Mouse (Mus musculus) kidney, embryonic 16.5 days (tissue): ENCODE measurements at regions not wholly inside any gene's neighbourhood (a gene's known extent, or its start where the extent isn't known, plus 50 kb on each side); places are given as distances from the start of the nearest gene placed in this dataset.

Experiments
- ATAC-seq: fragments of 200-750 bp; cut with Nextera tagmentation; 2 replicates; pipeline ENCODE4 v1.8.0; 2017; ENCODE audit warnings: moderate TSS enrichment; ENCODE audit not compliant: low FRiP score, low TSS enrichment
- H3K27ac ChIP-seq: fragments of 300-500 bp; sonication (generic); 2 replicates; pipeline ENCODE4 v1.5.1; 2014; ENCODE audit warnings: low read length
- H3K27me3 ChIP-seq: fragments of 300-500 bp; sonication (generic); 2 replicates; pipeline ENCODE4 v1.6.1; 2014; ENCODE audit warnings: low read length, control low read depth, mixed read lengths; ENCODE audit not compliant: insufficient read depth
- H3K36me3 ChIP-seq: fragments of 300-500 bp; sonication (generic); 2 replicates; pipeline ENCODE4 v1.6.1; 2014; ENCODE audit warnings: low read length, control low read depth, mixed read lengths; ENCODE audit not compliant: insufficient read depth
- H3K4me1 ChIP-seq: fragments of 300-500 bp; sonication (generic); 2 replicates; pipeline ENCODE4 v1.6.1; 2014; ENCODE audit warnings: low read length, control low read depth, mixed read lengths; ENCODE audit not compliant: insufficient read depth
- H3K4me2 ChIP-seq: fragments of 300-500 bp; sonication (generic); replicated peaks from 2 replicates; pipeline ENCODE4 v1.6.1; 2014; ENCODE audit warnings: low read depth, low read length
- H3K4me3 ChIP-seq: fragments of 300-500 bp; sonication (generic); 2 replicates; pipeline ENCODE4 v1.5.1; 2014; ENCODE audit warnings: mild to moderate bottlenecking, low read length
- H3K9ac ChIP-seq: fragments of 300-500 bp; sonication (generic); replicated peaks from 2 replicates; pipeline ENCODE4 v1.6.1; 2014; ENCODE audit warnings: low read length
- H3K9me3 ChIP-seq: fragments of 300-500 bp; sonication (generic); 2 replicates; pipeline ENCODE4 v1.6.1; 2016; ENCODE audit warnings: low read length, control low read depth
- WGBS: fragments of 180-500 bp; shearing (Covaris S2); extraction: QIAGEN DNeasy Blood & Tissue Kit; methylation state at CpG from one replicate; pipeline ENCODE4 v1.1.7; 2014; 5-methylcytosine and 5-hydroxymethylcytosine counted together

DNA sequence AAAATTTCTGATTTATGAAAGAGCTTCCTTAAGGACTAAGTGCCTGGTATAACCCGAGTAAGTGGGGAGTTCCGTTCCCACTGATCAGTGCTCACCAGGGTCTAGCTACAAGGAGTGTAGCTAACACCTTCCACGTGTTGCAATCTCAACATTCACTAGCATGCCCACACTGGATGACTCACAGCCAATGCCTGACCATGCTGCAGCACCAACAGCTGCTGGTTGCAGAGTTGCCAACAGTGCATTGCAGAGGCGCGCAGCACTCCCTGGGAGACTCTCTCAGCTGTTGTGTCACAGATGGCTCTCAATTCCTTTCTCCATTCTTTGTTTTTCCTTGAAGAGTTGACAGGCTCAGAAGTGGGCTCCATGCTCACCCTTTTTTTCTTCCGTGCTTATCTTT, 787.5 kb upstream of the Tenm3 start:
- 74% methylated on average over 6 of the region's 6 CpGs for WGBS

DNA sequence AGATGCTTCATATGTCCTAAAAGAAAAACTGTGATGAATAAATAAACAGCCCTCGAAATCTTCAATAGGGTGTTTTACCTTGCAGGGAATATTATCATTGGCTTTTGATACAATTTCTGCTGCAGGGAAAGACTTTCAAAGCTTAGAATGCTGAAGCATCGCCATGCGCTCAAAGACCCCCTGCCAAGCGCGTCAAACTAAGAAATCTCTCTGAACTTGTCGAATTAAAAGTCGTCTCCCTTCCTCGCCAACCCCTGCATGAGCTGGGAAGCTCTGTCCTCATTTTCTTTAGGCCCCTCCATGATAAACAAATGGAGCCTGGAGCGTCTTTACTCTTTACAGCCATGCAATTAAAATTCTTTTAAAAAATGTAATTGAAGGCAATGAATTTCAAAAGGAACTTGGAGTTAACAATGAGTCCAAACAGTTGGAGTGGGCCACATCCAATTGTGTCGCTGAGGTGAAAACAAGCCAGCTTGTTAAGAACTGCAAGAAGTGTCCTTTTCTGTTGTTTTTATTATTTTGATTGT, 784.3 kb upstream of the Tenm3 start:
- no peak for ATAC-seq

More for the DNA sequence above, 787.5 kb upstream of the Tenm3 start:
- Histone ChIP-seq H3K27me3 (no peaks in the 10 kb centered on the region), H3K27ac (no peak overlapping the region), H3K4me1 (no peaks in the 10 kb centered on the region), H3K9me3 (no peaks in the 10 kb centered on the region), H3K4me3 (no peak overlapping the region), H3K4me2 (no peak overlapping the region), H3K36me3 (no peaks in the 10 kb centered on the region), H3K9ac (no peak overlapping the region)
- ATAC-seq = no peak

GRCm38 (mm10) chr8:49595501-49595900, 751.8 kb upstream of the Tenm3 start:
- Histone ChIP-seq H3K9me3 (no peaks in the 10 kb centered on the region), H3K4me1 (no peaks in the 10 kb centered on the region), H3K27me3 (no peaks in the 10 kb centered on the region), H3K36me3 (no peaks in the 10 kb centered on the region), H3K4me2 (no peak overlapping the region), H3K27ac (no peak overlapping the region), H3K9ac (no peak overlapping the region), H3K4me3 (no peak overlapping the region)
- WGBS = 62% methylated on average over 2 of the region's 2 CpGs
- no peak for ATAC-seq

More for the DNA sequence above, 784.3 kb upstream of the Tenm3 start:
- Histone ChIP-seq H3K27ac (no peak overlapping the region), H3K4me1 (no peaks in the 10 kb centered on the region), H3K9me3 (no peaks in the 10 kb centered on the region), H3K36me3 (no peaks in the 10 kb centered on the region), H3K4me3 (no peak overlapping the region), H3K4me2 (no peak overlapping the region), H3K27me3 (no peaks in the 10 kb centered on the region), H3K9ac (no peak overlapping the region)
- 43% methylated on average over 10 of the region's 10 CpGs for WGBS

- ATAC-seq = no peak
- H3K9ac ChIP-seq = no peak overlapping the region
- 60% methylated on average over 3 of the region's 3 CpGs for WGBS
- no peak overlapping the region for H3K27ac ChIP-seq
- H3K27me3 ChIP-seq = no peaks in the 10 kb centered on the region
- no peak overlapping the region for H3K4me3 ChIP-seq
- H3K4me2 ChIP-seq = no peak overlapping the region
- no peaks in the 10 kb centered on the region for H3K4me1 ChIP-seq
- H3K36me3 ChIP-seq = no peaks in the 10 kb centered on the region
- no peaks in the 10 kb centered on the region for H3K9me3 ChIP-seq
Observed at GRCm38 (mm10) chr8:49567423-49567822, 723.7 kb upstream of the Tenm3 start.

DNA sequence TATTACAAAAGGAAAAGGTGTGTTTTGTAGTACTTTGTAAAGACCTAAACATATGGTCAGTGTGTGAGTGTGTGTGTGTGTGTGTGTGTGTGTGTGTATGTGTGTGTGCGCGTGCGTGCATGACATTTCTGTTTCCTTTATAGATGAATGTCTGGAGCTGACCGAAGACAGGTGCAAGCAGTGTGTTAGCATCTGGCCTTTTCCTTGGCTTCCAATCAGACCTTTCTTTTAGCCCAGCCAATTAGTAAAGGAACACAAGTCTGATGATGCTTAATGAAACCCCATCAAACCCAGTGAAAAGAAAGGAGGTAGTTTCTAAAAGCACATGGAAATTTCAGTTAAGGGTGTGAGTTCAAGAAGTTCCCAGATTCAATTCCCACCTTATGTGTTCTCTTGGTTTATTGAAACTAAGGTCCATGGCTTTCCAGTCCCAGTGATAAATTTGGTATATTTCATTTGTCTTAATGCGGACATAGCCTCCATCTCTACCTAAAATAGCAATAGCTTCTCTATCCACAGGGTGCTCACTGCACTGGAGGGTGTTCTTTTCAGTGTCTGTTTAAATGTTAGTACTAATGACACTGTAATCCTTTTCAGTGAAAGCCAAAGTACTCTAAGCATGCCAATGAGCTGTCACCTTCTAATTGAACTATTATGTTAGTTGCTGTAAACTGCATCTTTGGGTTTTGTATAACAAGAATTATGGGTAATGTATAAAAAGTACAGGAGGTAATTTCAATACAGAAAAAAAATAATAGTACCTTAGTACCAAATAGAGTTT, 719.9 kb upstream of the Tenm3 start:
- Histone ChIP-seq H3K4me2 (no peak overlapping the region), H3K4me1 (no peaks in the 10 kb centered on the region), H3K36me3 (no peaks in the 10 kb centered on the region), H3K27ac (no peak overlapping the region), H3K4me3 (no peak overlapping the region), H3K9me3 (no peaks in the 10 kb centered on the region), H3K9ac (no peak overlapping the region), H3K27me3 (no peaks in the 10 kb centered on the region)
- ATAC-seq = no peak
- 93% methylated on average over 5 of the region's 5 CpGs for WGBS

GRCm38 (mm10) chr8:49562976-49563375, 719.2 kb upstream of the Tenm3 start:
- Histone ChIP-seq H3K36me3 (no peaks in the 10 kb centered on the region), H3K27ac (no peak overlapping the region), H3K9ac (no peak overlapping the region), H3K9me3 (no peaks in the 10 kb centered on the region), H3K27me3 (no peaks in the 10 kb centered on the region), H3K4me1 (no peaks in the 10 kb centered on the region), H3K4me3 (no peak overlapping the region), H3K4me2 (no peak overlapping the region)
- WGBS = 82% methylated on average over 4 of the region's 4 CpGs
- ATAC-seq = no peak

DNA sequence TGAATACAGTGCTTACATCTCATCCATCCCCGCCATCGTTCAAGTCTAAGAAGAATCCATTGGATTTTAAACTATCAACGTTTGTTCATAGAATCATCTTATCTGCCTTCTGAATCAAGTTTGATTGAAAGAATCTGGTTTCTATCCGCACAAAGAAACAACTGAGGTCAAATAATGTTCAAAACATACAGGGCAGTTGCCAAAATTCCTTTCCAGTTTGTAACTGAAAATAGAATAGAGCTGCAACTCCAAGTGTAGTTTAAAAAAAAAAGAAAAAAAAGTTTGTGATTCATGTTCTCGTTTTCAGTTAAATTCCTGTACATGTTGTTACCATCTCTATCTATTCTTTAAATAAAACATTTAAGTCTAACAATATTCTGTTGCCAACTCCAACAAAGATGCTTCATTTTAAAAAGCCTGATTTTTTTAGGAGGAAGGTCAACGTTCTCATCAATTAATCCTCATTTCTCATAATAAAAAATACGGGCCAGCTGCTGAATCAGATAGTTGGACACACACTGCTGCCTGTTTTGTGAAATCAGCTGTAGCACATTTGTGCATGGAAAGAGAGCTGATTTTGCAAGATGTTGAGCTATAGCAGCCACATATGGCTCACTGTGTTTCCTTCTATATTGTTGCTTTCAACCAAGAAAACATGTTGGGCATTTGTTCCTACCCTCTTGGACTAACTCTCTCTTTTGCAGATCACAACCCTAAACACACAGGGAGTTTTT, 712.1 kb upstream of the Tenm3 start:
- peak overlapping the region; percentile 61; the same call in 1 of the 2 replicates for H3K27ac ChIP-seq
- no peaks in the 10 kb centered on the region for H3K36me3 ChIP-seq
- H3K4me1 ChIP-seq = no peaks in the 10 kb centered on the region
- H3K4me2 ChIP-seq = no peak overlapping the region
- no peak overlapping the region for H3K9ac ChIP-seq
- no peaks in the 10 kb centered on the region for H3K27me3 ChIP-seq
- no peak; the same call in 1 of the 2 replicates for ATAC-seq
- no peak overlapping the region for H3K4me3 ChIP-seq
- no peaks in the 10 kb centered on the region for H3K9me3 ChIP-seq
- WGBS = 58% methylated on average over 7 of the region's 7 CpGs

GRCm38 (mm10) chr8:49553175-49553574, 709.4 kb upstream of the Tenm3 start:
- no peaks in the 10 kb centered on the region for H3K27me3 ChIP-seq
- no peaks in the 10 kb centered on the region for H3K36me3 ChIP-seq
- WGBS = 91% methylated on average over 3 of the region's 3 CpGs
- no peaks in the 10 kb centered on the region for H3K9me3 ChIP-seq
- H3K4me1 ChIP-seq = no peaks in the 10 kb centered on the region
- H3K27ac ChIP-seq = no peak overlapping the region
- no peak overlapping the region for H3K9ac ChIP-seq
- no peak overlapping the region for H3K4me3 ChIP-seq
- H3K4me2 ChIP-seq = no peak overlapping the region
- ATAC-seq = no peak

DNA sequence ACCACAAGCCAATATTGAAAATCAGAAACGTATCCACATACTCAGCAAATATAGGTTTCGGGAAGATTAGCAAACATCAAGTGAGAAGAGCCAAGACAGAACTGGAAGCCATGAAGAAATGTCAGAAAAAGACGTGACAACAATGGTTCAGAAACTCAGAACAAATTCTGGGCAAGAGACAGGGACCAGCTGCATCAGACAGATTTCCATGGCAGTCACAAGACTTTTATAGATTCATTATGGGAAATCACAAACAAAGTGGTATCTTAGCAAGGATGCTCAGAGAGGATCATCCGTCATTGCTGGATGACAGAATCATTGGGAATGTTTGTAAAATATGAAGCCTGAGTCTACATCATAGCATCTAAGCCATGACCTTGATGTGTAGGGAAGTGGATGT, 699.6 kb upstream of the Tenm3 start:
- Histone ChIP-seq H3K27me3 (no peaks in the 10 kb centered on the region), H3K27ac (no peak overlapping the region), H3K4me3 (no peak overlapping the region), H3K9ac (no peak overlapping the region), H3K4me1 (no peaks in the 10 kb centered on the region), H3K36me3 (no peaks in the 10 kb centered on the region), H3K9me3 (no peaks in the 10 kb centered on the region), H3K4me2 (no peak overlapping the region)
- 84% methylated on average over 4 of the region's 4 CpGs for WGBS
- ATAC-seq = no peak

- Histone ChIP-seq H3K4me1 (no peaks in the 10 kb centered on the region), H3K4me2 (no peak overlapping the region), H3K27me3 (no peaks in the 10 kb centered on the region), H3K4me3 (no peak overlapping the region), H3K36me3 (no peaks in the 10 kb centered on the region), H3K9me3 (no peaks in the 10 kb centered on the region), H3K9ac (no peak overlapping the region), H3K27ac (no peak overlapping the region)
- ATAC-seq = no peak
- WGBS = 60% methylated on average over 5 of the region's 5 CpGs
Observed at GRCm38 (mm10) chr8:49541337-49541736, 697.6 kb upstream of the Tenm3 start.
